Mouse (Mus musculus): Measurements from ENCODE around the gene Uroc1. TPM values are rescaled to one million over a fixed set of nuclear protein-coding genes. Genes with fewer than 3 reads are reported as not detected.

Uroc1 gene
- polyA plus RNA-seq, 1 experiment from 2014 or later: 0.19 TPM

DNA sequence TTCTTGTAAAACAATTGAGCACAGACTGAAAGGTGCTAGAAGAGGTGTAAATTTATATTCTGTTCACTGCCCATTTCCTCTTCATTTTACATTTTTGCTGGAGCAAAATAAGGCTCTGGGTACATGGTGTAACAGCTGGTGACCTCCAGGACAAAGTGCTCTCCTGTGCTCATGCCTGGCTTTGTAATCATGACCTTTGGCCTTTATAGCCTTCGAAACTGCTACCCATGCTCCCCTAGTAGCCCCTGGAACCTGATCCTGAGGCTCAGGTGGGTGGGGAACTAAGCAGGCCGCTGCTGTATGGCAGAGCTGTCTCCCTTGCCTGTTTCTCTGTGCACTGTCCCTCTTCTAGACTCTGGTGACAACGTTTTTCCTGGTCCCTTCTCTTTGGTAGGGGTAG is 60.9 kb downstream of the Uroc1 start:
- no peaks in the 10 kb centered on the region for H3K9me3 ChIP-seq (replicated peaks)
- peaks cover 28% of the 10 kb centered on the region for H3K36me3 ChIP-seq
- 39% methylated on average over 3 of the region's 3 CpGs for WGBS
- no peaks in the 10 kb centered on the region for H3K27me3 ChIP-seq
- no peak overlapping the region for H3K4me2 ChIP-seq (replicated peaks)
- H3K9ac ChIP-seq: no peak overlapping the region
- no peaks in the 10 kb centered on the region for H3K4me1 ChIP-seq
- H3K4me3 ChIP-seq (replicated peaks): no peak overlapping the region
- no peak overlapping the region for H3K27ac ChIP-seq (replicated peaks)
- ATAC-seq (ENCODE audit: insufficient number of reproducible peaks, low FRiP score, low TSS enrichment, low read depth): no peak

DNA sequence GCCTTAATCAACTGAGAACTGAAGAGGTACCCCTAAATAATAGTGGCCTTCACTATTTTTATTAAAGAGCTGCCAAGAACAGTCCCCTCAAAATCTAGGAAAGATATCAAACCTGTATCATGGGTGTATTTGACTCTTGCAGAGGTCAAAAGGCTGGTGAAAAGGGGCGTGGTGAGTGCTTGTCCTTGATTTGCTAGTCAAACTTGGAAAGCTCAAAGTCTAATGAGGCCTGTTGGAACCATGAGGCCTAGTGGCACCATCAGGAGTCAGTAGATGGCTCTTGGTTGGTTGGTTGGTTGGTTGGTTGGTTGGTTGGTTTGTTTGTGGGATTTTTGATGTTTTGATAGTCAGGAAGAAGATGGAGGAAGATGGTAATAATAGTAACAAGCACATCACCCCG is 62.7 kb downstream of the Uroc1 start:
- Histone ChIP-seq H3K4me2 (replicated peaks) (no peak overlapping the region), H3K36me3 (peaks cover 29% of the 10 kb centered on the region), H3K9ac (no peak overlapping the region), H3K4me1 (no peaks in the 10 kb centered on the region), H3K27ac (replicated peaks) (no peak overlapping the region), H3K4me3 (replicated peaks) (no peak overlapping the region), H3K9me3 (replicated peaks) (no peaks in the 10 kb centered on the region), H3K27me3 (no peaks in the 10 kb centered on the region)
- ATAC-seq (ENCODE audit: insufficient number of reproducible peaks, low FRiP score, low TSS enrichment, low read depth): no peak
- 93% methylated on average over 2 of the region's 2 CpGs for WGBS

DNA sequence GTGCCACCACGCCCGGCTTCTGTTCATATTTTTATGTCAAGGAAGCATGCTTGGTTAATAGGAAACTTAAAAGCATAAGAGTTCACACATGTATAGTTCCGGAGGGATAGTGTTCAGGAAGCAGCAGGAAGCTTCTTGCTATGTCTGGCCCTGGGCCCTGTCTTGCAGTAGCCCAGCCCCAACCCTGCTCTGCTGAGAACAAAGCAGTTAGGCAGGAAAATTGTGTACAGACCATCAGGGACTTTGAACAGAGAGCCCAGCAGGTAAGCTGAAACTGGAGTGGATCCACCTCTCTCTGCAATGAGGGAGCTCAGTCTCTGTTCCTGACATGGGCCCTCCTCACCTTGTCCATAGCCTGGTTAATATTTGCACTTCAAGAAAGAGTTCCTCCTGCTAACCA is 64.2 kb downstream of the Uroc1 start:
- Histone ChIP-seq H3K9me3 (replicated peaks) (no peaks in the 10 kb centered on the region), H3K4me2 (replicated peaks) (no peak overlapping the region), H3K36me3 (peaks cover 34% of the 10 kb centered on the region), H3K9ac (no peak overlapping the region), H3K4me1 (no peaks in the 10 kb centered on the region), H3K27me3 (no peaks in the 10 kb centered on the region), H3K4me3 (replicated peaks) (no peak overlapping the region), H3K27ac (replicated peaks) (no peak overlapping the region)
- no peak for ATAC-seq (ENCODE audit: insufficient number of reproducible peaks, low FRiP score, low TSS enrichment, low read depth)
- 90% methylated on average over 3 of the region's 3 CpGs for WGBS

DNA sequence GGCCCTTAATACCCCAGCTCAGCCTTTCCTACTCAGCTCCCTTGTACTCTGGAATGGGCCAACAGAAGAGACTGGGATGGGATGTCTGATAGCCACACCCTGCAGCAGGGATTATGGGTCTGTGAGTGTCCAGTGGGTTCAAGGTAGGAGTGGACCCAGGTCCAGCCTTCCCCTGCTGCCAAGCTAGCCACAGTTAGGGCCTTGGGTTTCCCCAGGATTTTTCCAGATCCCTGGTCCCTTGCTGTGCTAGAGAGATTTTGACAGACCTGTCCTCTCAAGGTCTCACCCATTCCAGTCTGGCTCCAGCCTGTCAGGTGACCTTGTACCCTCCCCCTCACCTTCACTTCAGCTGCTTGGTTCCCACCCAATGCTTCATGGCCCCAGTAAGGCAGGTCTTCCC is 75.5 kb downstream of the Uroc1 start:
- Histone ChIP-seq H3K4me1 (peaks cover 2% of the 10 kb centered on the region; the same call in 1 of the 2 replicates), H3K4me2 (replicated peaks) (no peak overlapping the region), H3K36me3 (peaks cover 3% of the 10 kb centered on the region; the same call in 1 of the 2 replicates), H3K27ac (replicated peaks) (no peak overlapping the region), H3K27me3 (no peaks in the 10 kb centered on the region), H3K4me3 (replicated peaks) (no peak overlapping the region), H3K9ac (no peak overlapping the region), H3K9me3 (replicated peaks) (no peaks in the 10 kb centered on the region)
- no peak for ATAC-seq (ENCODE audit: insufficient number of reproducible peaks, low FRiP score, low TSS enrichment, low read depth)

DNA sequence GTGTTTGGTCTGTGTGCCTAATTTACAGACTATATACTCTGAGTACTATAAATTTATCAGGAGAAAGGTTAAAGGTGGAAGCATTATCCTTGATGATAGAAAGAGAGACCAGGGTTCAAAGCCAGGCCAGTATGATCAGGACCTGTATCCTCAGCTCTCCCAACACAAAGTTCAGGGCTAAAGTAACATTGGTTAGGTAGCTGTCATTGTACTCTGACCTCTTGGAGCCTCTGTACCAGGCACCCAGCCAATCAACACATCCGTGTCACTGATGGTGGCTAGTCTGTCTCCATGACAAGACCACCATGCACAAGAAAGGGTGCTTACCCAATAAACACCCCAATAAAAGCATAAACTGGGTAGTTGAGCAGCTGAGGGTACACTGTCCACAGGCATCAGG is 77.9 kb downstream of the Uroc1 start:
- WGBS: 89% methylated on average over 1 of the region's 1 CpGs
- H3K36me3 ChIP-seq: no peaks in the 10 kb centered on the region
- ATAC-seq (ENCODE audit: insufficient number of reproducible peaks, low FRiP score, low TSS enrichment, low read depth): no peak
- no peaks in the 10 kb centered on the region for H3K9me3 ChIP-seq (replicated peaks)
- no peak overlapping the region for H3K9ac ChIP-seq
- no peak overlapping the region for H3K4me2 ChIP-seq (replicated peaks)
- H3K4me3 ChIP-seq (replicated peaks): no peak overlapping the region
- H3K4me1 ChIP-seq: no peaks in the 10 kb centered on the region
- H3K27me3 ChIP-seq: no peaks in the 10 kb centered on the region
- H3K27ac ChIP-seq (replicated peaks): no peak overlapping the region

DNA sequence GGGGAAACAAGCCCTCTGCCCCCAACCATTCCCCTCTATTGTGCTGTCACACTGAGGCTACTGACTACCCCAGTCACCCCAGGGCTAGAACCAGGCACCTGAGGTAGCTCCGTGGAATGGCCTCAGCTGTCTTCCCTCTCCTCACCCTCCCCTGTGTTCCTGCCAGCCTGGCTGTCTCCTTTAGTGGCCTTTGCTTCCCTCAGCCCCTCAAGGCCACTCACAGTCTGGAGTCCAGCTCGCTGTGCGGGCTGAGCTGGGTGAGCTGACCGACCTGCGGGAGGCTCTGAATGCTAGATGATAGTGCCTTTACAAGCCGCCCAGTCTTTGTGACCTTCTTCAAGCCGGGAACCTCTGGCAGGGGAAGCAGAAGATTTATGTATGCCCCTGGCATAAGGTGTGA is 78.8 kb downstream of the Uroc1 start:
- Histone ChIP-seq H3K4me2 (replicated peaks) (no peak overlapping the region), H3K9ac (no peak overlapping the region), H3K36me3 (no peaks in the 10 kb centered on the region), H3K4me1 (no peaks in the 10 kb centered on the region), H3K27ac (replicated peaks) (no peak overlapping the region), H3K27me3 (no peaks in the 10 kb centered on the region), H3K4me3 (replicated peaks) (no peak overlapping the region), H3K9me3 (replicated peaks) (no peaks in the 10 kb centered on the region)
- WGBS: 81% methylated on average over 7 of the region's 7 CpGs
- no peak for ATAC-seq (ENCODE audit: insufficient number of reproducible peaks, low FRiP score, low TSS enrichment, low read depth)

Other genes starting within 250 kb of the Uroc1 start
- gene Vmn1r50, start 231.9 kb upstream of the Uroc1 start, polyA plus RNA-seq (2015; fragmentation: Nextera tagmentation; extraction: Ambion mirVana): not detected in 2 replicates
- 0.05 TPM in 1 of 2 replicates, not detected in the other for gene Vmn1r51, start 210.7 kb upstream of the Uroc1 start, polyA plus RNA-seq (2015; fragmentation: Nextera tagmentation; extraction: Ambion mirVana)
- gene Vmn1r52, start 158.5 kb upstream of the Uroc1 start, polyA plus RNA-seq (2015; fragmentation: Nextera tagmentation; extraction: Ambion mirVana): not detected in 2 replicates
- gene V1ra8, start 130.5 kb upstream of the Uroc1 start, polyA plus RNA-seq (2015; fragmentation: Nextera tagmentation; extraction: Ambion mirVana): not detected in 2 replicates
- not detected in 2 replicates for gene Vmn1r53, start 108.8 kb upstream of the Uroc1 start, polyA plus RNA-seq (2015; fragmentation: Nextera tagmentation; extraction: Ambion mirVana)
- gene Vmn1r54, start 87.0 kb upstream of the Uroc1 start, polyA plus RNA-seq (2015; fragmentation: Nextera tagmentation; extraction: Ambion mirVana): not detected in 2 replicates
- gene BC048671, start 32.1 kb upstream of the Uroc1 start, polyA plus RNA-seq (2015; fragmentation: Nextera tagmentation; extraction: Ambion mirVana): not detected in 2 replicates
- gene Chst13, start 8.1 kb upstream of the Uroc1 start, polyA plus RNA-seq (2015; fragmentation: Nextera tagmentation; extraction: Ambion mirVana): 4.4 and 6.8 TPM in 2 replicates
- 9.5 and 9.9 TPM in 2 replicates for gene Zxdc, start 36.2 kb downstream of the Uroc1 start, polyA plus RNA-seq (2015; fragmentation: Nextera tagmentation; extraction: Ambion mirVana)
- gene Cfap100, start 95.5 kb downstream of the Uroc1 start, polyA plus RNA-seq (2015; fragmentation: Nextera tagmentation; extraction: Ambion mirVana): 1.4 and 1.7 TPM in 2 replicates
- gene Klf15, start 129.3 kb downstream of the Uroc1 start, polyA plus RNA-seq (2015; fragmentation: Nextera tagmentation; extraction: Ambion mirVana): 6.8 and 7.1 TPM in 2 replicates
- 2.0 and 2.1 TPM in 2 replicates for gene Aldh1l1, start 153.1 kb downstream of the Uroc1 start, polyA plus RNA-seq (2015; fragmentation: Nextera tagmentation; extraction: Ambion mirVana)

Data from embryonic facial prominence, embryonic 15.5 days (tissue).